Mouse (Mus musculus) ovary, postnatal 14 days (tissue): Measurements from ENCODE around the gene Trim11.
"Not testable (repeated sequence)": the region's sequence is repeated elsewhere in the genome, so short reads cannot be mapped to it uniquely, and the experiment has no call there.

ENCODE experiments used
- DNase-seq: peaks from one replicate; pipeline ENCODE4 v3.0.0; 2022; ENCODE audit warnings: low spot score

The Trim11 gene

GRCm38 (mm10) chr11:58978027-58978705, at the start of gene Trim11:
Trim11 (plus strand) TSS chr11:58978093.
- DNase-seq = peak; percentile 40

GRCm38 (mm10) chr11:58929055-58929454, 48.8 kb upstream of the Trim11 start:
- DNase-seq = no peak

DNA sequence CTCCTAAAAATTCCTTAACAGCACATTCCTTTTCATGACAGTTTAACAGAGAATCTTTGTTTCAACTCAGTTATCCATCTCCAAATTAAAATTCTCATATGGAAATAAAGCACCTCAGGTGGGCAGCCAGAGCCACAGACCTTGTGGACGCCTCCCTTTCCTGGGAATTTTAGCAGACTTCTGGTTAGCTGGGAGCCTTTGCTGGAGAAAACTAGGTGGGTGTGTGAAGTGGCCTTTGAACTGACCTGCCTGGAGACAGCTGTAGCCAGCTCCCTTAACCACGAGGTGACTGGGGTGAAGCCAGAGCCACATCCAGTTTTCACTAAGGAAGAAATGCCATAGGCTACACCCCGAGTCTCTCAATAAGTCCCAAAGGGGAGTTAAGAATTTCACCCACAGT, 48.3 kb upstream of the Trim11 start:
- no peak for DNase-seq

GRCm38 (mm10) chr11:58930254-58930653, 47.6 kb upstream of the Trim11 start:
- DNase-seq = no peak

GRCm38 (mm10) chr11:58931576-58931975, 46.3 kb upstream of the Trim11 start:
- no peak for DNase-seq

DNA sequence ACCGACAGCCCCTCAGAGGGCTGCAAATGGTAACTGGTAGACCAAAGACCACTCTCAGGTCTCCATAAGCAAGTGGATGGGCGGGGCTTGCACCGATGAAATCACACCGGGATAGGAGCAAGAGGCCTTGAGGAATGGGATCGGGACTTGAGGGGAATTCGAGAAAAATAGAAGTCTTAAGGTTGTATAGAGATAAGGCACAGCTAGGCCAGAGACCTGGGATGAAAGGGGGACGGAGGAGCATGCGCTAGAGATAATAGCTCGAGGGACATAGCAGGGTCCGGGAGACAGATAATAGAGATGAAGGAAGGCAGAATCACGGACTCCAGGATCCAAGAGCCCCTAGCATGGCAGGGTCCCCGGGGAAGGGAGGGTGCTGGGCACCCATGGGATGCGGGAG, 40.0 kb upstream of the Trim11 start:
- no peak for DNase-seq

DNA sequence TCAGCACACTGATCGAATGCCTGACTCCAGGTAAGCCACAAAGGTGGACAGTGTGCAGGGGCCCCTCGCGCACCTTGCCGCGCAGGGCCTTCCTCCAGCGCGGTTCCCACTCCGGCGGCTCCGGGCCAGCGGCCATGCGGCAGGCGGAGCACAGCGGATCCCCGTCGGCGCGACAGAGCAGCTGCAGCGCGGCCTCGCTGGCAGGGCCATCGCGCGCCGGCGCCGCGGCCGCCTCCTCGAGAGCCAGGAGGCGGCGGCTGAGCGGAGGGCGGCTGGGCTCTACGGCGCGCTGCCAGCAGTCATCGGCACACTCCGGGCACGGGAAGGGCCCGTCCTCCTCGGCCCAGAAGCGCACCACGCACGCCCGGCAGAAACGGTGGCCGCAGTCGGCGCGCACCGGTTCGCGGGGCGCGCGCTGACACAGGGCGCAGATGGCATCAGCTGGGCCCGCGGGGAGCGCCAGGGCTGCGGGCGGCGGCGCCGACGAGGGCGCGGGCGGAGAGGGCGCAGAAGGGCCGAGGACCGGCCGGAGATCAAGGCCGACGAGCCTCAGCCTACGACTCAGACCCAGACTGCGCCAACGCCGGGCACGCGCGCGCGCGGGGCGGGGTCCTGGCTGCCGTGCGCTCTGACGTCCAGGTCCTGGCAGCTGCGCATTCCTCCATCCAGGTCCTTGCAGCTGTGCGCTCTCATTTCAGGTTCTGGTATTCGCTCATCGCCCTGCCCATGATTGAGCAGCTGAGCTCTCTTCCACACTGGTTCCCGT, 39.4 kb upstream of the Trim11 start, which contains the start of gene Rnf187:
Gene Rnf187, minus strand, starts transcription at position 595 of the 766 bp plus-strand sequence.
- peak; percentile 84 for DNase-seq

DNA sequence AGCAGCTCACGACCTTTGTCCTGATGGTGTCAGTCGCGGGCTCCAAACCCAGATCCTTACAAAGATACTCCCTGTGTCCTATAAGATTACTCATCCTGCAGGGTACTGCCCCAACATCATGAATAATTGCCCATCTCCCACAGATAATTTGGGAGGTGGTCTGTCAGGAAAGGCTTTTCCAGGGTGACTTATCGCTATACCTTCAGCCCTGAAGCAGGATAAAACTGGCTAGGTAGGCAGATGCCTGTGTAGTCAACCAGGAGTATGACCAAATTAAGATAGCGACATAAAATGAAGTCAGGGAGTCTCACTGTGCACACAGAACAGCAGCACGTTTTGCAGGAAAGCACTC, 38.8 kb upstream of the Trim11 start:
- no peak for DNase-seq

DNA sequence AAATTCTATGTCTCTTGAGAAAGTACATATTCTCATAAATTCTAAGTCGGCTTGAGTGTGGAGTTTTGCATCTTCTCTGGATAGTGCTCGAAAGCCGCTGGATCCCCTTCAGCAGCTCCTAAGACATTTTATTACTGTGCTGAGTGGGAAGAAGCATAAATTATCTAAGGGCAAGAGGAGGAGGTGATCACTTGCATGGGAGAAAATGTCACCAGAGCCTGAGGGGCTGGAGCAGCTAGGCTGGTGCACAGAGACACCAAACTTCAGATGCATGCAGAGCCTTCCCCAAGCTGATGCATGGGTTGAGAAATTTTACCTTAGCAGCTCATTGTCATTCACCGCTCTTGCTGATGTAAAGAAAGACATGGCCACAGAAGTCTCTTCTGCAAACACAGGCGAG, 33.8 kb upstream of the Trim11 start:
- DNase-seq = no peak

DNA sequence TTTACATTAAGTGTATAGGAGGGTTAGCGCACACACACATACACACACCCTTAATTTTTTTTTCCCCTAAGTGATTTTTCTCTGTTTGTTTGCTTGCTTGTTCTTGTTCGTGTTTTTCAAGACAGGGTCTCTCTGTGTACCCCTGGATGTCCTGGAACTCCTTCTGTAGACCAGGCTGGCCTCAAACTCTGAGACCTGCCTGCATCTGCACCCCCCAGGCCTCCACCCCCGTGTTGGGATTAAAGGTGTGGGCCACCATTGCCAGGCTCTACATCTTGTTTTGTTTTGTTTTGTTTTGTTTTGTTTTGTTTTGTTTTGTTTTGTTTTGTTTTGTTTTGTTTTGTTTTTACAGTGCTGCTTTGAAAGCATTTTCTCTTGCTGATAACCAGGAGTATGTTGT, 30.6 kb upstream of the Trim11 start:
- no peak for DNase-seq

DNA sequence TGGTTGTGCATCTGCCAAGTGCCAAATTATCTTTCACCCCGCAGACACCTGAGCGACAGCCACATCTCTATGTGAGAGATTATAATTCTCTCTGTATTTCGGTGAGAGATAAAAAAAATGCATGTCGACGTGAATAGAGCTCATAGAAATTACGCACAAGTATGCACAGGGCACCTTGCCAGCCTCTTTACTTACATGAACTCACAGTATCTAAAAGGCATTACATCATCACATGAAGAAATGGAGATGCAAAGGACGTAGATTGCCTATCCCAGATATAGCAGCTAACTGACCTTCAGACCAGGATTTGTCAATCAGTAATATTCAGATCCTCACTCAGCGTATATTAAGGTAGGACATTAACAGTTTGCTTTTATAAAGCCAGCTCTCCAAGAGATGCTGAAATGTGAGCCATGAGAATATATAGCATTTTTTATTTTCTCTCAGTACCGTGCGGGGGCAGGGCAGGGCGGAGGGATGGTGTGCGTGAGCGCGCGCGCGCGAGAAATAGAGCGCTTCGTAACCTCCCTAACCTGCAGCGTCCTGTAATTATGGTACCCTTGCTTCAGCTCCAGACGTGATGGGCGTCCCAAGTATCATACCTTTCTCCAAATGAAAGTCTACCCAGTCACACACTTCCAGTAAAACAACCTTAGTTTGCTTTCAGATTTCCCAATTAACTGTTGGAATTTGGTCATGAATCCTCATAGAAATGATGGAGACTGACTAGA, 29.9 kb upstream of the Trim11 start:
- no peak for DNase-seq

DNA sequence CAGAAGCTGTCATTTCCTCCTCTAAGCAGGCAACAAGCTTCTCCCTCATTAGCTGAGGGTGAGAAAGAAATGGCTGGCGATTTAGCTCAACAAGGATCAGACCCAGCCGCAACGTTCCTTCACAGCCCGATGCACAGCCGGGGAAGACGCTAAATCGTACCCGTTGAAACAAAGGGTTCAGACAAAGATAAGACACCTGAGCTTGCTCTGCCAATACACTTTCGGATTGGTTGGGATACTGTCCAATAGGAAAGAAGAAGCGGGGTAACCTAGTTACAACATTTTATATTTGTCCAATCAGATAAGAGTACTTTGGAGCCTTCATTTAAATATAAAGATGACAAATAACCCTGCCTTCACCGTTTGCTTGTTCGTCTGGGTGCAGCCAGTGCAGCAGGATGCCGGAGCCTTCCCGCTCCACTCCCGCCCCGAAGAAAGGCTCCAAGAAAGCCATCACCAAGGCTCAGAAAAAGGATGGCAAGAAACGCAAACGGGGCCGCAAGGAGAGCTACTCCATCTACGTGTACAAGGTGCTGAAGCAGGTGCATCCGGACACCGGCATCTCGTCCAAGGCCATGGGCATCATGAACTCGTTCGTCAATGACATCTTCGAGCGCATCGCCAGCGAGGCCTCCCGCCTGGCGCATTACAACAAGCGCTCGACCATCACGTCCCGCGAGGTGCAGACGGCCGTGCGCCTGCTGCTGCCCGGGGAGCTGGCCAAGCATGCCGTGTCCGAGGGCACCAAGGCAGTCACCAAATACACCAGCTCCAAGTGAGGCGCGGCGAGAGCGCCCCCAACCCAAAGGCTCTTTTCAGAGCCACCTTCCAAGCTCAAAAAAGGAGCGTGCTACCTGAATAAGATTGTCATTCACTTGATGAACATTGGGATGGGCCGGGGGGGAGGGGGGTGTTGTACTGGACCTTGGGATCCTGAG, 29.1 kb upstream of the Trim11 start, which contains the start of gene Hist3h2ba:
Gene Hist3h2ba, plus strand, starts transcription at position 379 of the 938 bp plus-strand sequence.
- no peak for DNase-seq

DNA sequence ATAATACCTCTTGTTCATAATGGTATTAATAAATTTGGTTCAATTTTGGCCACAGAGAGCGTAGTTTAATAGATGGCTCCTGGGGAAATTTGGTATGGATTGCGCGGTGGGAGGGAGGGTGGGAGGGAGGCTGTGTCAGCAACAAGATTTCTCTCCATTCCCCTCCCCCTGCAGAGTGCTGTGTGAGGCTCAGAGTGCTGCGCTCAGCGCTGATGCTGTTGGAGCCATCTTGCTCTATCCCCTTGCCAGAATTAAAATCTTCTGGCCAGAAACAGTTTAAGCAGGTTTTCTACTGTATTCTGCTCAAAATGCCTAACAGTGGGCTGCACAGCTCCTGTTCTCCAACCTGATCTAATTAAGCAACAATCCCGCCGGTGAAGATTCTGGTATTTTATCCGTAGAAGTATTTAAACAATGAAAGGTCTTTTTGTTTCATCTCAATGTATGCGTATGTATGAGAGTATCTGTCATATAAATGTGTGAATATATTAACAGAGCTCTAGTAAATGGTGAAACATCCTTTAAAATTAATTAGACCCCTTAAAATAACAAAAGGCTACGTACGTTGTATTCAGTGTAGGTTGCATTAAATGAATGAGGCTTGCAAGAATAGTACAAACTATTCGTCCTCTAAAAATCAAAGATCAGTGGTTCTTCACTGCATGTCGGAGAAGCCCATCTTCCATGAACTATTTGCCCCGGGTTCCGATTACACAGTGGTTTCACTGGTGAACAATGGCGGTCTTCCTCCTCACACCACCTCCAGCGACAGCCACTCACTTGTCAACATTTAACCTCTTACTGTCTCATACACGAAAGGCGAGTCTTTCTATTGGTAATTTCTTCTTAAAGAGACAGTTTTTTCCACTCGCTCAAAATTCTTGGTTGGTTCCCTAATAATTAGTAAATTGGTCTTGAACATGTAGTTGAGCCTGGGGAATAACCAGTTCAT, 28.1 kb upstream of the Trim11 start:
- DNase-seq = no peak

- DNase-seq = no peak
These were observed 26.7 kb upstream of the Trim11 start for GRCm38 (mm10) chr11:58951210-58951609.

DNA sequence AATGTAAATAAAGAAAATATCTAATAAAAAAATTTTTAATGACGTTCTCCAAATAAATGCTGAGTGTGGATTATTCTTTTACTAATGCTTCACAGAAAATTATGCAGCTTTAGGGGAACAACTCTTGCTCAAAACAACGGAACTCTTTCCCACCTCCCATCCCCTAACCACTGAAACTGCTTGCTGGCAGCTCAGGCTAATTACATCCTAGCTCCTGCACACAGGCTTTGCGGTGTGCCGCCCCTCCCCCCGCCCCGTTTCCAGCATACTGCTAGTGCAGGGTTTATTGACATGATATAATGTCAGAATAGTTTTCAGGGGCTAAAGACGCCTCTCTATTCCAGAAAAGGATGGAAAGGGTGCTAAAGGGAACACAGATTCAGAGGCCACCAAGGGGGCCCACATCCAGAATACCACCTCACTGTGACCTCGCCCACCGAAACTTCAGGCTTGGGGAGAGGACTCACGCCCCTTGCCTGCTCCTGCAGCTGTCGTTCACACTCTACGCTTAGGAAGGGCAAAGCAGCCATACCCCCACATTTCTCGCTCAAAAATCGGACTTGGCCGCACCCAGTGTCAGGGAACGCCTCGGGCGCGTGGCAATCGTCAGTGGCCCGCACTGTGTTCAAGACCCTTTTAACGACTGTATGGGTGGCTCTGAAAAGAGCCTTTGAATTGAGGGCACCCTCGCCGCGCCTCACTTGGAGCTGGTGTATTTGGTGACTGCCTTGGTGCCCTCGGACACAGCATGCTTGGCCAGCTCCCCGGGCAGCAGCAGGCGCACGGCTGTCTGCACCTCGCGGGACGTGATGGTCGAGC, 24.3 kb upstream of the Trim11 start:
- no peak for DNase-seq

GRCm38 (mm10) chr11:58954170-58954419, 23.8 kb upstream of the Trim11 start:
- DNase-seq = not testable (repeated sequence)

- DNase-seq = peak; percentile 74
These were observed 23.3 kb upstream of the Trim11 start, which contains the start of the genes Hist3h2a and Trim17 for GRCm38 (mm10) chr11:58954420-58955142. Hist3h2a (plus strand) TSS chr11:58954685. Trim17 (plus strand) TSS chr11:58954685.

GRCm38 (mm10) chr11:58955143-58955867, 22.6 kb upstream of the Trim11 start:
- no peak for DNase-seq
